Mouse (Mus musculus) kidney, postnatal 14 days (tissue): Measurements from ENCODE around the gene Vwc2l.

Source experiments
- DNase-seq: peaks from one replicate; pipeline ENCODE4 v3.0.0; 2022; ENCODE audit warnings: mixed read lengths

Gene Vwc2l

DNA sequence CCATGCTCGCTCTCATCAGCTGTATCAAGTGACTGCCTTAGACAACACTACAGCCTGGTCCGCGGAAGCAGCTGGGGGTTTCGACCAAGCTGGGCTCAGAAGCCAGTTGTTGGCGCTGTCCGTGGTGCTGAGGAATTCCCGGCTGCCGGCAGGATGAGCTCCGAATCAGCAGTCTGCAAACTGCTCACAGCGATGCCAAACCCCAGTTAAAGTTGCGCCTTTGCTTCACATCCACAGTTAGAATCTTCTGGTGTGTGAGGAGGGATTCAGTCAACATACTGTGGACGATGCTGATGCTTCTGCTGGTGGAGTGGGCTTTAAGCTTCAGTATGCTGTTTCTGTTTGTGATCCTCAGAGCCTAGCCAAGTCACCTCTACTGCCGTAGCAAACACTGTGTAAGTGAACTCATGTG is at the start of gene Vwc2l:
Gene Vwc2l (plus strand): TSS at position 61 of the 412 bp plus-strand sequence.
- peak; percentile 71 for DNase-seq

DNA sequence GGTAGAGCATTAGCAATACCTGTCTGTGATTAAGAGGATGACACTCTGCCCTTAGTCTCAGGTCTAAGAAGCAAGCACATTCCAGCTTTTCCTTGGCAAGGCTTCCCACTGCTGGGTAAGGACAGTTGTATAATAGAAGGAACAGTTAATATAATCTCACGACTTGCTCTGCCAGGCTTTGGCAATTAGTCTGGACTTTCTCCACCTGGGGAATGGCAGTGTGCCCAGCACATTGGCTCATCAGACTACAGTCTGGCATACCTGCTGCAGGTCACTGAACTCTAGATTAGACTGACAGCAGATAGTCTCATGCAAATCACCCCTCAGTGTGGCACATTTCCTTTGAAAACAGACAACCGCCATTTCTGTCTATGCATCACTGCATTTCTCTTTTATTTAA is 33.0 kb upstream of the Vwc2l start:
- DNase-seq, result peak; percentile 81

- no peak for DNase-seq
These were observed 25.2 kb upstream of the Vwc2l start for GRCm38 (mm10) chr1:70700270-70700669.

DNA sequence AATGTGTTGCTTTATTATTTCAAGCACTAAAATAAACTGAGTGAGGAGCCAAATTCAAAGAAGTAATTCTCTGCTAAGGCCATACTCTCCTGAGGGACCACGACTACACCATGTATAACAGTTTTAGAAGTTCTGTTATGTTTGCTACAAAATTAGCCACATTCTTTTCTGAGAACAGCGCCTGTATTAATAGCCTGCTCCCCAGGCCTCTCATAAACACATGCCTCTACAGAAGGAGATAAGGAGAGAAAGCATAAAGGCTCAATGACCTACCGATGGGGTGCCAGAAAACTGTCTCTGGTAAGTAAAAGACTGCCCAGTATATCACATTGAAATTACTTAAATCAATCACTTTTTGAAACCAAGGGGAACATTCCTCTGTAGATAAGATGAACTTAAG is 21.6 kb upstream of the Vwc2l start:
- no peak for DNase-seq

DNA sequence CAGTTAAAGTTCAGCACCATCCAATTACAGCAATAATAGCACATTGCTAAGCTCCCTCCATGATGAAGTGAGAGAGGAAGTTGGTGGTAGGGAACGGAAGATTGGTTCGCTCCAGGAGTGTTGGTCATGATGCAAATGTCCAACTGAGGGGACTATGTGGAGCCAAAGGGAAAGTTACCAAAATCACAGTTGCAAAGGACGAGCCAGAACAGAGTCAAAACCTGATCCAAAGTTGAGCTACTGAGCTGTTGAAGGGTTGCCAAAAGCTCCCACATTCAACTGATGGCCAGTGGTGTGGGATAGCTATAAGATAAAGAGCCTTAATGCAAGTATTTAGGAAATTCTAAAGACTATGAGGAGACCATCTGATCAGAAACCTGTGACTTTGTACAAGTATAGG is 19.7 kb upstream of the Vwc2l start:
- DNase-seq, result no peak

DNA sequence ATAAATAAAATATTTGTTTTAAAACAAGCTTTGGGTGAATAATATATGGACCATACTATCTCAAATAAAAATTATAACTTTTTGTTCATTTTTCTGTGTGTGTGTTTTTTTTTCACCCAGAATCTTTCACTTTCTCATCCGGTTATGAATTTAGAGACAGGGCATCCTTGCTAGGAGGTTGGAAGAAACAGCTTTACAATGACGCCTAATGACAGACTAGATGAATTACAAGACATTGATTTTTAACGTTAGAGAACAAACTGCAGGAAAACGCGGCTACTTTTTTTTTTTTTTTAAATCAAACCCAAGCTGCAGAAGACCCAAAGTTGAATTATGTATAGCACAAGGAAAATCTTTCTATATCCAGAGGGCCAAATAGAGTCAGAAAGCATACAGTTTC is 470 bp upstream of the Vwc2l start:
- DNase-seq, result no peak

DNA sequence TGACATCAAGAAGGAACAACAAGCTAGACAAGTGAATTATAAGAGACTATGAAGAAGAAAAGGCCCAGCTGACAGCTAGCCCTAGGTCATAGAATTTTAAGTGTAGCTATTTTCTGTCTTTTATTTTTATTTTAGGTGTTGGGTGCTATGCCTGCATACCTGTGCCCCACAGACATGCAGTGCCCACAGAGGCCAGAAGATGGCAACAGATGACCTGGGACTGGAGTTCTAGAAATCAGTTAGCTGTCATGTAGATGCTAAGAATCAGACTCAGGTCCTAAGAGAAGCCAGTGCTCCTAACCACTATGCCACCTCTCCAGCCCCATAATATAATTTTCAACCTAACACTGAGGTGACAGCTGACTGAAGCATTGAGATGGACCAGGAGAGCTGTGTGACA is 61.6 kb downstream of the Vwc2l start:
- DNase-seq, result no peak

- peak; percentile 1 for DNase-seq
These were observed 66.1 kb downstream of the Vwc2l start for GRCm38 (mm10) chr1:70791636-70792035.

DNA sequence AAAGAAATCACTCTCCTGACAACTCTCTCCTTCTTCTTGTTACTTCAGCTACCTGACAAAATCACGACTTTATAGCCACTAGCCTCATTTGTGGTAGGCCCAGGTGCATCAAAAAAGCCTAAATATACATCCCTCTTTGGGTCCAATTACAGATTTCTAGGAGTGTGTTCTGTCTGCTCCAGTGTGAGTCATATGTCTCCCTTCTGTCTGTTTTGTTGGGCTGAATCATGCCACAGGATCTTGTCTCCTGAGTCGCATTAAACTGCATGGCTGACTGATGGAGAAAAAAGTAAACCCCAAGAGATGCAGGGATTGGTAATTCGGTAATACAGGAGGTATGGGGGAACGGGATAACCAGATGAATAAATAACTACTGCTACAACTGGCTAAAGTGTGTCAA is 69.6 kb downstream of the Vwc2l start:
- no peak for DNase-seq

DNA sequence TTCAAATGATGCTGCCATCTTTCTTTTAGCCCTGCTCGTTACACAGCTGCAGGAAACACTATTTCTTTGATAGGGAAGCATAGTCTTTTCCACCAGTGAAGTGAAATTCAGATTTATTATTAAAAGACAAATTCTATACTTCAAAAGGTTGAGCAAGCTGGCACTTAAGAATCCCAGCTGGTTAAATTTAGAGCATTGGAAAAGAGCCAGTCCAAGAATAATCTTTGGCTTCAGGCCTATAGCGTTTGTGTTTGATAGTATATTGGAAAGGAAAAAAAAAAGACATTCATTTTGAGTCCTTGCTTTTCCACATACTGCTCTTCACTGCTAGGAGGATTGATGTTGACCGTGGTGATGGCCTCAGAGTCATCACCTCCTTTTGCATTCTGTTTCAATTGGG is 77.9 kb downstream of the Vwc2l start:
- DNase-seq, result no peak

- no peak for DNase-seq
These were observed 97.6 kb downstream of the Vwc2l start for GRCm38 (mm10) chr1:70823111-70823510.

- no peak for DNase-seq
These were observed 107.7 kb downstream of the Vwc2l start for GRCm38 (mm10) chr1:70833262-70833661.

- DNase-seq, result no peak
These were observed 116.7 kb downstream of the Vwc2l start for GRCm38 (mm10) chr1:70842222-70842621.

GRCm38 (mm10) chr1:70845276-70845675 is 119.8 kb downstream of the Vwc2l start:
- no peak for DNase-seq

DNA sequence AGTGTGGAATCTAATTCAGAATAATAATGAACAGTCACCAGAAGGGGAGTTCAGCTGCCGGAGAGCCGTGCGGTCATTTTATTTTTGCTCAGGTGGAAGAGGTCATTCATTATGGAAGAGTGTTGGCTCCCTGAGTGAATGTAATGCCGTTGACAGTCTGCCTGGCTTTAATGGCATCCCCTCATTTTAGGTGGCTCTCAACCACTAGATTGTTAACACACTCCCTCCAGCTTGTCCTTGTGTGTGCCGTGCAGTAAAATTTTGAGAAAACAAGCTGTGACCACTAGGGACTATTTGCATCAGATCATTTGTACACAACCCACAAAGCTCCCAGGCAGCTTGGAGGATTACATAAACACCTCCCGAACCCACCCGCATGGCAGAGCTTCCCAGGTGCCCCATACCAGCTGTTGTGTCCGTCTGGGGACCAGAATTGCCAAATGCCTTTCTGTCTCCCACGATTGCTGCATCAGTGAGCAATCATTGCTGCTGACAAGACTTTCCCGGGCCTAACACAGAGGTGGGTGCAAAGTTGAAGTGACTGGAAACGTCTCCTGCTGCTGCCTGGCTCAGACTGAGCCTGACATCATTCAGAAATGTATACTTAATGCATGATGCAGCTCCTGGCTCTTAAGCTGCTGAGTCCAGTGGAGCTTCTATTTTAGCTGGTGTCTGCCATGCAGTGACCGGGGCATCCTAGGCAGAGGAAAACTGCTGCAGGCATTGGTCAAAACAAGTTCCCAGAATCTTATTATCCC is 126.3 kb downstream of the Vwc2l start:
- DNase-seq, result no peak

GRCm38 (mm10) chr1:70853446-70853845 is 127.9 kb downstream of the Vwc2l start:
- no peak for DNase-seq

DNA sequence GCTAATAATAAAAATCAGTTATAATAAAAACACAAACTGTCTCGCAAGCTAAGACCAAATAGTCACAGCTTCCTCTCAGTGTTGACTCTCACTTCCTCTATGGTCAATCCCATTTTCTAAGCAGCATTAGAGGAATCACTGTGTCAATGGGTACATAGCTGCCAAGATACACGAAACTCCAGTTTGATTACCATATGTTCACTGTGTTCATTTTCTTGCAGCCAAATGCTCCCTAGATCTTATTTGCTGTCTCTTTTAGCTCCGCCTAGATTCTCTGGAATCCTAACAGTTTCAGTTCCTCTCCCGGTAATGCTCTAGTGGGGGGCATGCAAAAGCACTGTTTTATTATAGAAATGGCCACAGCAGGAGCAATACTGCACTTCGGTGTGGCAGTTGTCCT is 130.4 kb downstream of the Vwc2l start:
- DNase-seq, result no peak

DNA sequence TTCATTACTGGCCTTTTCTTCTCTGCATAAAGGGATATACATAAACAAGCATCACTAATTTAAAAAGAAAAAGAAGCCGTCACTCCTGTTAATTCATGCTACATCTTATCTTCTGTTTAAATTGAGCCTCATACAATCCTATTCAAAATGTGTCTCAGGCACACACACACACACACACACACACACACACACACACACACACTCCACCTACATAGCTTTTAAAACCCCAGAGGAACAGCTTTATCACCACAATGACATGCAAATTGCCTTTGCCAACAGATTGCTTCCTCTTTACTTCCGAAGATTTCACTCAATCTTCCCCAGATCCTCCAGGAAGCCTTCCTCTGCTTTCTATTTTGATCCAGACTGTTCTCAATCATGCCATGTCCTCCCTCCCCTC is 136.2 kb downstream of the Vwc2l start:
- no peak for DNase-seq

DNA sequence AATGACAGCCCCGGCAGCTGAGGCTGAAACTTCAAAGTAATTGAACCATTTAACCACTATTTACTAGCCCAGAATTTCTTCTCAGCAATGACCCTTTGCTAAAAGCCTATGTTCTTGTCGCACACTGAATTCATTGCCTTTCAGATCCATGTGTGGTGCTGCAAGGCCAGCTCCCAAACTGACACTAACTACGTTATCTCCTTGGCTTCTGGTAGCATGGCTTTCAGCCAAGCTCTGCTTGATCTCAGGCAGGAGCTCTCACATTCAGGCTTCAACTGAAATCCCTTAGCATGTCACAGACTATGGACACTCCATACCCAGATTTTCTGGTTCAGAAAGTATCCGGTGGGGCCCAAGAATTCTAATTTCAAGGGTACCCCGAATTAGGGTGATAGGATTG is 140.6 kb downstream of the Vwc2l start:
- no peak for DNase-seq

DNA sequence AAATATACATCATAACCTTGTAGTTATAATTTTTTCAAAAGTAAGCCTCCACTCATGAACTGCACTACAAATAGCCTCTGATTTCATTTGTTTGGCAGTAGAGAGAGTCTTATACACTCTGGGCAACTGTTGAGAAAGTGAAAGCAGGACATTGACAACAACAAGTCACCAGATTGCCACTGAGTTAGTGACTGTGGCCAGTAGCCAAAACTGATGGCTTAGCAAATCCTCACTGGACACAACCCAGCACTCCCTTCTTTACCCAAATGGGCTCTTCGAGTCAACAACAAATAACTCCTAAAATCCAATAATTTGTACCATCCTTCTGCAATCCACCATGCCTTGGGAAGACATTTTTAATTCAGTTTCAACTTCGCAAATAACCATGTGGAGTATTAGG is 155.0 kb downstream of the Vwc2l start:
- no peak for DNase-seq

- no peak for DNase-seq
These were observed 155.8 kb downstream of the Vwc2l start for GRCm38 (mm10) chr1:70881269-70881668.

- no peak for DNase-seq
These were observed 158.6 kb downstream of the Vwc2l start for GRCm38 (mm10) chr1:70884156-70884555.

DNA sequence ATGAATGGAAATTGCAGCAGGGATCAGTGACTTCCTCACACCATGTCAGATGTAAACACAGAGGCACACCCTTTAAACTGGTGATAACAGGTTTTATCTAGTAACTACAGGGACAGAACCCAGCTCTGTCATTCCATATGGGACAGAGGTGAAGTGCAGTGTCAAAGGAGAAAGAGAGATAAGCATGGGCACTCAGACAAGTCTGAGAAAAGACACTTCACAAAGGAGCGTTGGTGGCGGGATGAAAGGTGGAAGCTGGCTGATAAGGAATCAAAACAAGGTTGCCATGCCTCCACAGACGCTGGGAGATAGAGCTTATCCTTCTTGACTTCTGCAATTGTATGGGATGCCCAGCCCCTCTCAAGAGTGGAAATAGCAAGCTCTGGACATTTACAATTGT is 176.8 kb downstream of the Vwc2l start:
- DNase-seq, result no peak

DNA sequence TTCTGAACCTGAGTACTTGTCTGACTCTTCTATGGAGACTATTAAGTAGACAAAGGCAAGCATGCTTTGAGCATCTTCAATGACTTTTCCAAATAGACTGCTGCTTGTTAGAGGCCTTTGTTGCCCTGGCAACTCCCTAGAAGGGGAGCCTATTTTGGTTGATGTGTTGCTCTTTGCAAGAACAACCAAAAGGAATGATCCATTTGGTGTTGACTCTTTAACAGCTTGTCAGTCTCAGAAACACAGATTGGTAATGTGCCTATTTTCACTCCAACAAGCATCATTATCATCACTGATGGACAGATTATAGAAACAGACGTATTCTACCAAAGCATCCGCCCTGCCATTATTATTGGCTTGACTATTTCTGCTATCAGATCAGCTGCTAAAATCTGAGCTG is 181.9 kb downstream of the Vwc2l start:
- DNase-seq, result no peak

DNA sequence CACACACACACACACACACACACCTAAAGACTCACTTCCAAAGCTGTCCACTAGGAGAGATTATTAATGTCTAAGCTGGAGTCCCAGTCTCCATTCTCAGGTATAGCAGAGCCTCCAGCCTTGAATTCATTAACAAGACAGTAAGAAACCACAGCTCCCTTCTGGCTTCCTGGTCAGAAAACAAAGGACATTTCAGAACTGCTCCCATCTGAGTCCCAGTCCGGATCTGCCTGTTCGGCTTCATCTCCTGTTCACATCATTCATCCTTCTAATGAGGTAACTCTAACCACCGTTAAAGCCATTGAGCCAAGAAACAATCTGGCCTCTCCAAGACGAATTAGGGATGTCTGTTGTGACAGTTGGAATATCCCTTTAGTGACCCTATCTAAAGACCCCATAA is 185.7 kb downstream of the Vwc2l start:
- DNase-seq, result no peak
